Mouse (Mus musculus): ENCODE measurements around the gene Zgpat.
A peak's percentile ranks its signal among the peaks of the same experiment; 100 is the strongest.

Gene Zgpat

DNA sequence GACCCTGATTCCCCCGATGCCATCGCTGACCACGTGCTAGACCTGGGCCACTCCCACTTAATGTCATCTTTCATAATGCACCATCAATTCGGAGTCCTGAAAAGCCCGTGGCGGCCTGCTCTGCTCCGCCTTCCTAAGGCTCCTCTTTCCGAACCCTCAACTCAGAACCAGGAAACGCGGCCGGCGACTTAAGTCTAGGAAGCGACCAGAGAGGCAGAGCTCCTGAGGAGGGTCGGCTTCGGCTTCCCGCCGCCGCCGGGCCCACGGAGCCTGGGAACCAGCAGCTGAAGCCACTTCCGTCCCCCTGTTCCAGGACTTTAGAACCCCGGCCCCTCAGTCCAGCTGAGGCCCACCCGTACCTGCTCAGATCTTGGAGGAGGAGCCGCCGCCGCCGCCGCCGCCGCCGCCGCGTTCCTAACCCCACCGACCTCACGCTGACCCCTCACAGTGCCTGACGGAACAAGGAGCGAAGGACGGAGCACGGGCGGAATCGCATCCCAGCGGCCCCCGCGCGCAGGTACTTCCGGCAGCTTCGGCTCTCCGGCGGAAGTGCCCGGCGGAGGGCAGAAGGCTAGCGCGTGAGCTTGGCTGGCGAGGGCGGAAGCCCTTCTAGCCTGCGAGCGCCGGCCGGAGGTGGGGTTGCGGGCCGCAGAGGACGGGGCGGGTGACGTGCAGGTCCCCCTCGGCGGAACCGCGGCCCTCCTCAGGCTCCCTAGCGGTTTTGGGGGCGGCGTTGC lies at the start of gene Zgpat, which contains the start of gene Arfrp1:
Gene Zgpat, plus strand, starts transcription at position 69 of the 737 bp plus-strand sequence.
Gene Arfrp1, minus strand, starts transcription at position 545 of the 737 bp plus-strand sequence.
- peak; percentile 86 for DNase-seq

GRCm38 (mm10) chr2:181319248-181320102 lies 45.3 kb upstream of the Zgpat start, which contains the start of gene Rtel1:
Rtel1 (plus strand) TSS chr2:181319739.
- peak; percentile 76 for DNase-seq

DNA sequence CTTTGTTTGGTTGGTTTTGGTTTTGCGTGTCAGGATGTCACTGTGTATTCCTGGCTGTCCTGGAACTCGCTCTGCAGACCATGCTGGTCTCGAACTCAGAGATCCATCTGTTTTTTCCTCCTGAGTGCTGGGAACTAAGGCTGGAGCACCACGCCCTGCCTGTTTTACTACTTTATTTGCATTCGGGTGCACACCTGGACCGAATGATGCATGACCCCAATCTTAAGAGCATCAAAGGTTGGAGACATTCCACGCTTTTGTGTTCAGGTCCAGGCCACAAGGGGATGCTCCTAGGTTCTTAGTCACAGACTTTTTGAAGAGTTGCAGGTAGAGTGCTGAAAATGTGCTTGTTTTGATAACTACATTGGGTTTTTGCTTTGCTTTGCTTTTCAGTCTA lies 44.6 kb upstream of the Zgpat start:
- no peak for DNase-seq

- no peak for DNase-seq
Measured at GRCm38 (mm10) chr2:181322136-181322535, 42.6 kb upstream of the Zgpat start.

GRCm38 (mm10) chr2:181326098-181326497 lies 38.6 kb upstream of the Zgpat start:
- DNase-seq: no peak

- no peak for DNase-seq
Measured at GRCm38 (mm10) chr2:181332542-181332941, 32.2 kb upstream of the Zgpat start.

DNA sequence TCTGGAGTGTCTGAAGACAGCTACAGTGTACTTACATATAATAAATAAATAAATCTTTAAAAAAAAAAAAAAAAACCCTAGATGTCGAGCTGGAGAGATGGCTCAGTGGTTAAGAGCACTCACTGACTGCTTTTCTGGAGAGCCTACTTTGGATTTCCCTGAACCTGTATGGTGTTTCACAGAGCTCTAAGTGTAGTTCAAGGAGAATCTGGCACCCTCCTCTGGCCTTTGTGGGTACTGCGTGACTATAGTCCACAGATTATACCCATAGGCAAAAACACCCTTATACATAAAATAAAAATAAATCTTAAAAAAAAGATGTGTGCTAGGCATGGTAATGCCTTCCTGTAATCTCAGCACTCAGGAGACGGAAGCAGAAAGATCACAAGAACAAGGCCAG lies 30.7 kb upstream of the Zgpat start:
- DNase-seq: peak; percentile 57

GRCm38 (mm10) chr2:181340426-181340825 lies 24.3 kb upstream of the Zgpat start:
- DNase-seq: no peak

DNA sequence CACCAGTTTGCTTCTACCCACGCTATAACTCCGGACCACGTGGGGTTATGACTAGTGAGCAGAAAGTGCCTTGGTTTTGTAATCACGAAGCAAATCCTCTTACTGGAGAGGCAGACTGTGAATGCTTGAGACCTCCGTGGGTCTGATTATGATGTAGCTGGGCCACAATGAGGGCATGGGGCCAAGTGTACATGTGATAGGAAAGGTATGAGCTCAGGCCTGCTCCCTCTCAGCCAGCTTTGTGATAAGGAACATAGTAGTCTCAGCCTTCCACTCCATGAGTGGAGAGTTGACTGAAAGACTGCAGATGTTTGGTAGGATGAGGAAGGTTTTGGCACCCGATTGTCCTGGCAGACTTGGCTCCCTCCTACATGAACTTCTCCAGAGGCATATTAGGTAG lies 22.0 kb upstream of the Zgpat start:
- no peak for DNase-seq

DNA sequence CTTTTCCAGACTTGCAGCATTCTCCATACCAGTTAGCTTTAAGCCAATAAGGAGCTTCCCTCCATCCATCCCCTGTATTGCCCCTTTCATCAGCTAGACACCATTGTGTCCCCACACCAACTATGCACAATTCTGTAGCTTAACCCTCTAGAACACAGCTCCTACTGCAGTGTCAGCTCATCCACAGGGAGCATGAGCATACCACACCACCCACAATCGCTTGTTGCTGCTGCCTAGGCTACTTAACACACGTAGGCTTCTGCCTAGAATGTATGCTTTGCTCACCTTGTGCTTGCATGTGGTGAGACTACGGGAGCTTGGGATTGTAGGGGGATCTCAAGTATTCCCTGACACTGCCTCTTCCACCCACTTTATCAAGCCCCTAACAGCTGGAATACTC lies 7.9 kb upstream of the Zgpat start:
- no peak for DNase-seq

GRCm38 (mm10) chr2:181363946-181364345 lies 782 bp upstream of the Zgpat start:
- DNase-seq: no peak

GRCm38 (mm10) chr2:181364487-181364859 lies 255 bp upstream of the Zgpat start:
- no peak for DNase-seq

DNA sequence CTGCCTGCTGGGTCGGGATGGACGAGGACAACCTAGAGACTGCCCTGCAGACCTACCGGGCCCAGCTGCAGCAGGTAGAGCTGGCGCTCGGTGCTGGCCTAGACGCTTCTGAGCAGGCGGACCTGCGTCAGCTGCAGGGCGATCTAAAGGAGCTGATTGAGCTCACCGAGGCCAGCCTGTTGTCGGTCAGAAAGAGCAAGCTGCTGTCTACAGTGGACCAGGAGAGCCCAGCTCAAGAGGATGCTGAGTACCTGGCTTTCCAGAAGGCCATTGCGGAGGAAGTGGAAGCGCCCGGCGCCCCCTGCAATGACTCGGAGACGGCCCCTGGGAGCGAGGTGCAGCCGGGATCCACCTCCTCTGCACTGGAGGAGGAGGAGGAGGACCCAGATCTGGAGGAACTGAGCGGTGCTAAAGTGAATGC lies 937 bp downstream of the Zgpat start:
- no peak for DNase-seq

DNA sequence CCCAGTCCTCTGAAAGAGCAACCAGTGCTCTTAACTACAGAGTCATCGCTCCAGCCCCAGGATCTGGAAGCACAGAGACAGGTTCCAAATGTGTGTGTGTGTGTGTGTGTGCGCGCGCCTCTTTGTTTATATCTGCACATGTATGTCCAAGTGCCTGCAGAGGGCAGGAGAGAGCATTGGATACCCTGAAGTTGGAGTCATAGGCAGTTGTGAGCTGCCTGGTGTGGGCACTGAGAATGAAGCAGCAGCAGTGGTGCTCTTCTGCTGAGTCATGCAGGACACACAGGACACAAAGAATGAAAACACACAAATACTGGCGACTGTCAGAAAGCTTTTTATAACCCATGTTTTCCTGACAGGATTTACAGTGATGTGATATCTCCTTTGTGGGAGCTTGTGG lies 5.3 kb downstream of the Zgpat start:
- DNase-seq: no peak

GRCm38 (mm10) chr2:181375787-181376186 lies 11.1 kb downstream of the Zgpat start:
- no peak for DNase-seq

- DNase-seq: no peak
Measured at GRCm38 (mm10) chr2:181377230-181377629, 12.5 kb downstream of the Zgpat start.

DNA sequence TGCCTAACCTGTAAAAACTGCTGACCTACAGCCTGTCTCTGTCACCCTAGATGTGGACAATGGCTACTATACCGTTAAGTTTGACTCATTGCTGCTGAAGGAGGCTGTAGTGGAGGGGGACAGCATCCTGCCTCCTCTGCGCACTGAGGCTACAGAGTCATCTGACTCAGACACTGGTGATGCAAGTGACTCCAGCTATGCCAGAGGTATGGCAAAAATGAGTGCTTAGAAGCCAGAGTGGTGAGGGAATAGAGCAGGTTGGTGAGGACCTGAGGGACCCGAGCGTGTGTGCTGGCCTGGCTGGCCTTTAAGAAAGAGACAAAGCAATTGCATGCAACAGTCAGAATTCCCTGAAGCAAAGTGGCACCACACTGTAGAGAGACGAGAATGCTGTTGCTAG lies 14.0 kb downstream of the Zgpat start:
- DNase-seq: no peak

DNA sequence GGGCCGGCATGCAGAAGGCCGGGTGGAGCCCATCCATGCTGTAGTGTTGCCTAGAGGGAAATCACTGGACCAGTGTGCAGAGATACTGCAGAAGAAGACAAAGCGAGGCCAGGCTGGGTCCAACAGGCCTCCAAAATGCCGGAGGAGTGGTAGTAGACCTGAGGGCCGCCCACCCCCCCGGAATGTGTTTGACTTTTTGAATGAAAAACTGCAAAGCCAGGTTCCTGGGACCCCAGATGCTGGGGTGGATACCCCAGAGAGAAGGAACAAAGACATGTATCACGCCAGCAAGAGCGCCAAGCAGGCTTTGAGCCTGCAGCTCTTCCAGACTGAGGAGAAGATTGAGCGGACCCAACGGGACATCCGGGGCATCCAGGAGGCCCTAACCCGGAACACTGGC lies 15.1 kb downstream of the Zgpat start, which contains the start of gene Lime1:
Gene Lime1, plus strand, starts transcription at position 301 of the 400 bp plus-strand sequence.
- DNase-seq: no peak

DNA sequence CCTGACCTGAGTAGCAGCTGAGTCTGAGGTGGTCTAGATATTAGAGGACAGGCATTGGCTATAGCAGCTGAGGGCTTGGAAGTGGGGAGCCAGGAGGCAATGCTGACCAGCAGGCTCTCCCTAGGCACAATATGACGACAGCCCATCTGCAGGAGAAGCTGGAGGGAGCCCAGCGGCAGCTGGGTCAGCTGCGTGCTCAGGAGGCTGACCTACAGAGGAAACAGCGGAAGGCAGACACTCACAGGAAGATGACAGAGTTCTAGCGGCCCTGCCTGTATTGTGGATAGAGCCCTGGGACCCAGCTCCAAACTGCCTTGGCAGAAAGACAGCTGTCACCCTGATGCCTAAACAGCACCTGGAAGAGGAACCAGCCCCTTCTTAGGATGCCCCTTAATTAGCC lies 15.5 kb downstream of the Zgpat start:
- no peak for DNase-seq

GRCm38 (mm10) chr2:181381107-181381506 lies 16.4 kb downstream of the Zgpat start:
- no peak for DNase-seq

- DNase-seq: no peak
Measured at GRCm38 (mm10) chr2:181381631-181382306, 17.0 kb downstream of the Zgpat start.

- no peak for DNase-seq
Measured at GRCm38 (mm10) chr2:181384463-181384862, 19.7 kb downstream of the Zgpat start.

GRCm38 (mm10) chr2:181384919-181385391 lies 20.2 kb downstream of the Zgpat start:
- DNase-seq: peak; percentile 50

Data from layer of hippocampus, adult 9-11 months (tissue).